Mouse (Mus musculus): ENCODE results near the gene Itga6. TPM values are rescaled to one million over a fixed set of nuclear protein-coding genes. Genes with fewer than 3 reads are reported as not detected.

The Itga6 gene
- total RNA-seq, 2 experiments from 2014 or later = 22.6 to 25.3 TPM

- intact Hi-C loops (cut with DNase I) = no loop called here
- DNase-seq (ENCODE audit: low spot score in 2 of 2) = no peak
Measured at GRCm38 (mm10) chr2:71790752-71791151, 45.3 kb downstream of the Itga6 start.

GRCm38 (mm10) chr2:71791203-71791602 is 45.8 kb downstream of the Itga6 start:
- intact Hi-C loops (cut with DNase I) = no loop called here

GRCm38 (mm10) chr2:71794139-71794538 is 48.7 kb downstream of the Itga6 start:
- no peak for DNase-seq (ENCODE audit: low spot score in 2 of 2)
- intact Hi-C loops (cut with DNase I) = no loop called here

More at GRCm38 (mm10) chr2:71791203-71791602, 45.8 kb downstream of the Itga6 start:
- DNase-seq (ENCODE audit: low spot score in 2 of 2) = no peak

GRCm38 (mm10) chr2:71796787-71797186 is 51.4 kb downstream of the Itga6 start:
- no peak for DNase-seq (ENCODE audit: low spot score in 2 of 2)
- intact Hi-C loops (cut with DNase I) = no loop called here

GRCm38 (mm10) chr2:71800798-71801197 is 55.4 kb downstream of the Itga6 start:
- DNase-seq (ENCODE audit: low spot score in 2 of 2) = no peak
- intact Hi-C loops (cut with DNase I) = no loop called here

- intact Hi-C loops (cut with DNase I) = no loop called here
- DNase-seq (ENCODE audit: low spot score in 2 of 2) = no peak
Measured at GRCm38 (mm10) chr2:71801691-71802090, 56.3 kb downstream of the Itga6 start.

- DNase-seq (ENCODE audit: low spot score in 2 of 2) = no peak
- intact Hi-C loops (cut with DNase I) = no loop called here
Measured at GRCm38 (mm10) chr2:71802131-71802530, 56.7 kb downstream of the Itga6 start.

GRCm38 (mm10) chr2:71805120-71805519 is 59.7 kb downstream of the Itga6 start:
- intact Hi-C loops (cut with DNase I) = no loop called here
- no peak for DNase-seq (ENCODE audit: low spot score in 2 of 2)

GRCm38 (mm10) chr2:71805611-71806567 is 60.5 kb downstream of the Itga6 start:
- no peak for DNase-seq (ENCODE audit: low spot score in 2 of 2)
- intact Hi-C loops (cut with DNase I) = no loop called here

- no peak for DNase-seq (ENCODE audit: low spot score in 2 of 2)
- intact Hi-C loops (cut with DNase I) = no loop called here
Measured at GRCm38 (mm10) chr2:71809289-71809860, 64.0 kb downstream of the Itga6 start.

- intact Hi-C loops (cut with DNase I) = loop anchor here (5.0 to 10.0 kb wide), 3 partner anchors 228 to 555 kb away; partner anchors contain the start of gene Metap1d
- no peak for DNase-seq (ENCODE audit: low spot score in 2 of 2)
Measured at GRCm38 (mm10) chr2:71810010-71810409, 64.6 kb downstream of the Itga6 start.

- intact Hi-C loops (cut with DNase I) = loop anchor here (5.0 to 10.0 kb wide), 3 partner anchors 229 to 556 kb away; partner anchors contain the start of gene Metap1d
- DNase-seq (ENCODE audit: low spot score in 2 of 2) = no peak
Measured at GRCm38 (mm10) chr2:71810906-71811305, 65.5 kb downstream of the Itga6 start.

- DNase-seq (ENCODE audit: low spot score in 2 of 2) = peak; percentile 86 to 87
- intact Hi-C loops (cut with DNase I) = loop anchor here (2.0 to 10.0 kb wide), 5 partner anchors 160 to 558 kb away; partner anchors contain the start of gene Metap1d
Measured at GRCm38 (mm10) chr2:71812221-71813021, 67.0 kb downstream of the Itga6 start.

- intact Hi-C loops (cut with DNase I) = loop anchor here (2.0 to 10.0 kb wide), 5 partner anchors 160 to 558 kb away; partner anchors contain the start of gene Metap1d
- no peak for DNase-seq (ENCODE audit: low spot score in 2 of 2)
Measured at GRCm38 (mm10) chr2:71813022-71813358, 67.6 kb downstream of the Itga6 start.

GRCm38 (mm10) chr2:71813371-71813770 is 68.0 kb downstream of the Itga6 start:
- no peak for DNase-seq (ENCODE audit: low spot score in 2 of 2)
- intact Hi-C loops (cut with DNase I) = loop anchor here (2.0 to 10.0 kb wide), 5 partner anchors 161 to 559 kb away; partner anchors contain the start of gene Metap1d

- no peak for DNase-seq (ENCODE audit: low spot score in 2 of 2)
- intact Hi-C loops (cut with DNase I) = loop anchor here (5.0 to 10.0 kb wide), 3 partner anchors 232 to 559 kb away; partner anchors contain the start of gene Metap1d
Measured at GRCm38 (mm10) chr2:71814016-71814415, 68.6 kb downstream of the Itga6 start.

GRCm38 (mm10) chr2:71815279-71815678 is 69.9 kb downstream of the Itga6 start:
- intact Hi-C loops (cut with DNase I) = loop anchor here (10.0 kb wide), 2 partner anchors 360 to 560 kb away; partner anchors contain the start of gene Metap1d
- DNase-seq (ENCODE audit: low spot score in 2 of 2) = no peak

GRCm38 (mm10) chr2:71816391-71817041 is 71.1 kb downstream of the Itga6 start:
- DNase-seq (ENCODE audit: low spot score in 2 of 2) = no peak
- intact Hi-C loops (cut with DNase I) = loop anchor here (10.0 kb wide), 2 partner anchors 362 to 562 kb away; partner anchors contain the start of gene Metap1d

GRCm38 (mm10) chr2:71824146-71824545 is 78.7 kb downstream of the Itga6 start:
- intact Hi-C loops (cut with DNase I) = no loop called here
- DNase-seq (ENCODE audit: low spot score in 2 of 2) = no peak
